Mouse (Mus musculus): Measurements from ENCODE around the gene Scrt2. TPM values are rescaled to one million over a fixed set of nuclear protein-coding genes. Genes with fewer than 3 reads are reported as not detected.

Gene Scrt2
- polyA plus RNA-seq, 1 experiment = not detected

DNA sequence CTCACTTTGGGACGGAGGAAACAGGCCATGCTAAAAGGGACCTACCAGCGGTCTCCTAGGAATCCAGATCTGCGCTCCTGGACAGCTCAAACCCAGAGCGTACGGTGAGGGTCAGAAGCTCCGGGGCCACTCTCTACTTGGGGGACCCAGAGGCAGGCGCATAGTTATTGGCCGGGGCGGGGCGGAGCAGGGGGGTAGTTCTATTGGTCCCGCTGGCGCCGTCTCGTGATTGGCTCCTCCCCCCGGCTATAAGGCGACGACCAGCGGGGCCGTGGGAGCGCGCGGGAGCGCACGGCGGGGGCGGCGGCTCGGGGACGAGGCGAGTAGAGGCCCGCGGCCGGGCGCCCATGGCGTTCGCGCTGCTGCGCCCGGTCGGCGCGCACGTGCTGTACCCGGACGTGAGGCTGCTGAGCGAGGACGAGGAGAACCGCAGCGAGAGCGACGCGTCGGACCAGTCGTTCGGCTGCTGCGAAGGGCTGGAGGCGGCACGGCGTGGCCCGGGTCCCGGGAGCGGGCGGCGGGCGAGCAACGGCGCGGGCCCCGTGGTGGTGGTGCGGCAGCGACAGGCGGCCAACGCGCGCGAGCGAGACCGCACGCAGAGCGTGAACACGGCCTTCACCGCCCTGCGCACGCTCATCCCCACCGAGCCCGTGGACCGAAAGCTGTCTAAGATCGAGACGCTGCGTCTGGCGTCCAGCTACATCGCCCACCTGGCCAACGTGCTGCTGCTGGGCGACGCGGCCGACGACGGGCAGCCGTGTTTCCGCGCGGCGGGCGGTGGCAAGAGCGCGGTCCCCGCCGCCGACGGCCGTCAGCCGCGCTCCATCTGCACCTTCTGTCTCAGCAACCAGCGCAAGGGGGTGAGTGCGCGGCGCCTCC lies 62.2 kb downstream of the Scrt2 start, which contains the start of gene Tcf15:
Tcf15 (plus strand) TSS at position 283 of the 879 bp plus-strand sequence.
- H3K4me3 ChIP-seq (replicated peaks) = peak within 1 kb of the TSS; percentile 59
- peaks cover 4% of the 10 kb centered on the region; the same call in 1 of the 2 replicates for H3K9me3 ChIP-seq (ENCODE audit: control insufficient read depth, low read length)
- H3K27me3 ChIP-seq (ENCODE audit: control insufficient read depth) = peaks cover 73% of the 10 kb centered on the region
- TF ChIP-seq GATA1 (IDR thresholded peaks at IDR 0.05; ENCODE audit: low read length) (no peak), TAL1 (IDR thresholded peaks at IDR 0.05; ENCODE audit: low read length) (no peak)
- peaks cover 16% of the 10 kb centered on the region for H3K4me1 ChIP-seq (ENCODE audit: control insufficient read depth)
- no peaks in the 10 kb centered on the region for H3K36me3 ChIP-seq (ENCODE audit: control insufficient read depth)

DNA sequence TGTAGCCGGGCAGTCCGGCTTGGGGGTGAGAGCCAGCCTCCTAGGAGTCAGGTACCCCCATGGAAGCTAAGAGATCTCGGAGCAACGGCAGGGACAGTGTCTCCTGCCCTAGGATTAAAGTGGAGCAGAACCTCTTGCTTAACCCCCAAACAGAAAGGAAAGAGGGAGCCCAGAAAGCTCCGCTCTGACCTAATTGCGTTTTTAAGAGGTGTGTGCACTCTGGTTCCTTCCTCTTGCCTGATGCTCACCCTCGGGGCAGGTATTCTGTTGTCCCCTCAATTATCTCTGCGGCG lies 62.8 kb downstream of the Scrt2 start:
- Histone ChIP-seq H3K4me1 (ENCODE audit: control insufficient read depth) (peaks cover 16% of the 10 kb centered on the region), H3K36me3 (ENCODE audit: control insufficient read depth) (no peaks in the 10 kb centered on the region), H3K9me3 (ENCODE audit: control insufficient read depth, low read length) (peaks cover 4% of the 10 kb centered on the region; the same call in 1 of the 2 replicates), H3K4me3 (replicated peaks) (peak overlapping the region; percentile 59), H3K27me3 (ENCODE audit: control insufficient read depth) (peaks cover 71% of the 10 kb centered on the region)
- TF ChIP-seq TAL1 (IDR thresholded peaks at IDR 0.05; ENCODE audit: low read length) (no peak), GATA1 (IDR thresholded peaks at IDR 0.05; ENCODE audit: low read length) (no peak)

DNA sequence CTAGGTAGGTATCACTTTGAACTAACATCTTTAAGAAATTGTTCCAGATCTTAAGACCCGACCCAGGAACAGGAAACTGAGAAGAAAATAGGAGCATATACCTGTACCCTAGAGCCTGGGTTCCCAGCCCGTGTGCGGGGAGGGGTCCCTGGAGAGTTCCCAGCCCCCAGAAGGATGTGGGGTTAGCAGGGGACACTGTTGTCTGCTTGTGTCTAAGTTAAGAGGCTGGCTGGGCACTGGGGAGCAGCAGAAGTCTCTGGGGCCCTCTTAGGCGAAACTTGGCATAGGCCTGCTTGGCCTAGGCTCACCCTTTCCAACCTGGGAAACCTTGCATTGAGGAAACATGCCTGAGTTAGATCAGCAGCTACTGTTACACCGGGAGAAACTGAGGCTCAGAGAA lies 63.2 kb downstream of the Scrt2 start:
- Histone ChIP-seq H3K4me3 (replicated peaks) (no peak overlapping the region), H3K4me1 (ENCODE audit: control insufficient read depth) (peaks cover 16% of the 10 kb centered on the region), H3K27me3 (ENCODE audit: control insufficient read depth) (peaks cover 67% of the 10 kb centered on the region), H3K36me3 (ENCODE audit: control insufficient read depth) (no peaks in the 10 kb centered on the region), H3K9me3 (ENCODE audit: control insufficient read depth, low read length) (peaks cover 4% of the 10 kb centered on the region; the same call in 1 of the 2 replicates)
- TF ChIP-seq TAL1 (IDR thresholded peaks at IDR 0.05; ENCODE audit: low read length) (no peak), GATA1 (IDR thresholded peaks at IDR 0.05; ENCODE audit: low read length) (no peak)

Other genes starting within 250 kb of the Scrt2 start
- not detected in 2 replicates for gene Rspo4, start 238.6 kb upstream of the Scrt2 start, polyA plus RNA-seq (2012)
- gene Angpt4, start 170.3 kb upstream of the Scrt2 start, polyA plus RNA-seq (2012) = not detected in 2 replicates
- gene Fam110a, start 101.3 kb upstream of the Scrt2 start, polyA plus RNA-seq (2012) = 4.5 and 4.7 TPM in 2 replicates
- gene Slc52a3, start 85.0 kb upstream of the Scrt2 start, polyA plus RNA-seq (2012) = 0.05 and 0.09 TPM in 2 replicates
- gene Srxn1, start 24.0 kb downstream of the Scrt2 start, polyA plus RNA-seq (2012) = 2.6 TPM in 2 replicates
- 0.21 and 0.42 TPM in 2 replicates for gene Tcf15, start 62.0 kb downstream of the Scrt2 start, polyA plus RNA-seq (2012)
- gene Csnk2a1, start 145.3 kb downstream of the Scrt2 start, polyA plus RNA-seq (2012) = 0.94 and 1.0 TPM in 2 replicates
- gene Tbc1d20, start 212.3 kb downstream of the Scrt2 start, polyA plus RNA-seq (2012) = 0.32 and 0.90 TPM in 2 replicates

Data from erythroblast, embryonic 14.5 days (primary cell).